Mouse (Mus musculus): ENCODE measurements around the gene Vmn1r9.
"Not testable (repeated sequence)": the region's sequence is repeated elsewhere in the genome, so short reads cannot be mapped to it uniquely, and the experiment has no call there.

Vmn1r9 gene

DNA sequence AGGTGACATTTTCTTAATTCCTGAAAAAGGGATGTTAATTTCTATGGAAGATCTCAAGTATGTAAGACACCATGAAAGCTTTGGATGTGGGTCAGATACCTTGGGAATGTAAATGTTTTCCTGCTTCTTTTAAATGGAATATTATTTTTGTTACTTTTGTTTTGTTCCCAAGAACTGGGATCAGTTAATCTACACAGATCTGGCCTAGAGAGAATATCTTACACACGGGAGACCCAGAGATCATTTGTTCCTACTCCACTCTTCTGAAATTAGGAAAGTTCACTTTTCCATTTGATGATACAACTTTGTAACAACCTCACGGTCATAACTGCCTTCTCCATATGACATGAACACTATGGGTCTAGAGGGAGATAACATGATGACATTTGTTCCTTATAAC is at the start of gene Vmn1r9:
TSS of gene Vmn1r9 (plus strand) at position 301 of the 400 bp plus-strand sequence.
- no peak for DNase-seq

DNA sequence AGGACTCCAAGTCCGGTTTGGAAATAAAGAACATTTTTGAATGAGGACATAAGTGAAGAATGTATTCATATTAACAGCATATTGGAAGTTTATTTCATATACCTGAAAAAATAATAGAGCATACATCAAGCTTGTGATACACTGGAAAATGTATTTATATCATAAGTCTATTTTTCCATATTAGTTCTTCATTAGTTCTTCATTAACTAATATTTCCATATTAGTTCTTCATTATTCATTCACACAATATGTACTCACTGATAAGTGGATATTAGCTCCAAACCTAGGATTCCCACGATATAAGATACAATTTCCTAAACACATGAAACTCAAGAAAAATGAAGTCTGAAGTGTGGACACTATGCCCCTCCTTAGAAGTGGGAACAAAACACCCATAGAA is 41.4 kb upstream of the Vmn1r9 start, which contains the start of gene Vmn1r7:
TSS of gene Vmn1r7 (minus strand) at position 101 of the 400 bp plus-strand sequence.
- DNase-seq, result not testable (repeated sequence)

DNA sequence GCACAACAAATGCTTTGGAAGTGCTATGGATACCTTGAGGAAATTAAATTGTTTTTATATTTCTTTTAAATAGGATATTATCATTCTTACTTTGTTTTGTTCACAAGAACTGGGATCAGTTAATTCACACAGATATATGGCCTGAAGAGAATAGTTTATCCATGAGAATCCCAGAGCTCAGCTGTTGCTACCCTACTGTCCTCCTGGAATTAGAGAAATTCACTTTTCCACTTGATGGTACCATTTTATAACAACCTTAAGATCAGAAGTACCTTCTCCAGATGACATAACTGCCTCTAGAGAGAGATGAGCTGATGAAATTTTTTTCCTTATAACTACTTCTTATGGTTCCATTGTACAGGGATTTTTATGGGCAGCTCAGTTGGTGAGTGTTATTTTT is 34.6 kb upstream of the Vmn1r9 start, which contains the start of gene Vmn1r8:
TSS of gene Vmn1r8 (plus strand) at position 301 of the 400 bp plus-strand sequence.
- DNase-seq, result no peak

DNA sequence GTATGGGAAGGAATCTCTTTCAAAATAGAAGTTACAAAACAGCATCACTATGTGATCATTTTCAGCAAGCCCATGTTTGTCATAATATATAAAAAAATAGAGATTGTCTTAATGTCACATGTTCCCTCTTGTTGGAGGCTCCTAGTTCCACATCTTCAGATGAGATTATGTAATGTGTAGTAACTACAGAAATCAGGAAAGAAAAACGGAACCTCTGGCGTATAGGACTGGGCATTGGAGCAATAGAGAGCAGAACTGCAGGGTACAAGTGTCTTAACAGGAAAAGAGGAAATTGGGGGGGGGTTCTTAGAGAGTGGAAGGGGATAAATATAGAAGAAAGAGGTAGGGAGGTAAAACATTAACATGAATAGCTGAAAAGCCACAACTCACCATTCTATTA is 31.9 kb upstream of the Vmn1r9 start:
- no peak for DNase-seq

DNA sequence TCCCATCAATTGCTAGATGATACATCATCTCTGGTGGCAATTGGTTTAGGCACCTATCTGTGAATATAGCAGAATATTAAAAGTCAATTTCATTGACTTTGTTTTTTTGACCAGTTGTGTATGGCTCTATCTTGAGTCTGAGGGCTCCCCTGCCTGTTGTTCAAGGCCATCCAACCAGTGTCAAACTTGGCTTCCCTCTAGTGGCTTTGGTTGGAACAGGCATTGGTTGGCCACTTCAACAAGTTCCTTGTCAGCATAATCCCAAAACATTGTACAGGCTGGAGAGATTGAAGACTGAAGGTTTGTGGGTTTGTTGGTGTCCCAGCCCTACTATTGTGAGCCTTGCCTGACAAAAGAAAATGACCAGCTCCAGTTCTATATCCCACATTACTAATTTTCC is 2.9 kb upstream of the Vmn1r9 start:
- no peak for DNase-seq

DNA sequence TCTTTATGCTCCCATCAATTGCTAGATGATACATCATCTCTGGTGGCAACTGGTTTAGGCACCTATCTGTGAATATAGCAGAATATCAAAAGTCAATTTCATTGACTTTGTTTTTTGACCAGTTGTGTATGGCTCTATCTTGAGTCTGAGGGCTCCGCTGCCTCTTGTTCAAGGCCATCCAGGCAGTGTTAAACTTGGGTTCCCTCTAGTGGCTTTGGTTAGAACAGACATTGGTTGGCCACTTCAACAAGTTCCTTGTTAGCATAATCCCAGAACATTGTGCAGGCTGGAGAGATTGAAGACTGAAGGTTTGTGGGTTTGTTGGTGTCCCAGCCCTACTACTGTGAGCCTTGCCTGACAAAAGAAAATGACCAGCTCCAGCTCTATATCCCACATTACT is 39.8 kb downstream of the Vmn1r9 start:
- no peak for DNase-seq

DNA sequence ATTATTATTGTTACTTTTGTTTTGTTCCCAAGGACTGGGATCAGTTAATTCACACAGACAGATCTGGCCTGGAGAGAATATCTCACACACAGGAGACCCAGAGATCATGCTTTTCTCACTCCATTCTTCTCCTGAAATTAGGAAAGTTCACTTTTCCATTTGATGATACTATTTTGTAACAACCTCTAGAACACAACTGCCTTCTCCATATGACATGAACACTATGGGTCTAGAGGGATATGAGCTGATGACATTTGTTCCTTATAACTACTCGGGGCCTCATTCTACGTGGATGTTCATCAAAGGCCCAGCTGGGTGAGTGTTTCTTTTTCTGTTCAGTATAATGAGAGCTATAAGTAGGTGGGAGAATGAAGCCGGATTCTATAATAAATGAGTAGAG is 42.6 kb downstream of the Vmn1r9 start, which contains the start of gene Vmn1r10:
TSS of gene Vmn1r10 (plus strand) at position 301 of the 400 bp plus-strand sequence.
- DNase-seq, result no peak

All from cerebellum, adult 8-10 months (tissue).